Mouse (Mus musculus) kidney, postnatal 0 days (tissue): ENCODE measurements around the gene Hint1. TPM values are rescaled to one million over a fixed set of nuclear protein-coding genes. Genes with fewer than 3 reads are reported as not detected.
A peak's percentile ranks its signal among the peaks of the same experiment; 100 is the strongest.

Experiments
- ATAC-seq: fragments of 200-750 bp; cut with Nextera tagmentation; replicated peaks from 2 replicates; pipeline ENCODE4 v1.8.0; 2017; ENCODE audit warnings: low read depth, moderate number of reproducible peaks, moderate TSS enrichment, moderate library complexity; ENCODE audit not compliant: low FRiP score
- DNase-seq: peaks from one replicate; pipeline ENCODE4 v3.0.0-alpha.2; 2016; ENCODE audit warnings: low spot score
- H3K27ac ChIP-seq: fragments of 300-500 bp; sonication (generic); 2 replicates; pipeline ENCODE4 v1.5.1; 2014; ENCODE audit warnings: mild to moderate bottlenecking
- H3K27me3 ChIP-seq: fragments of 300-500 bp; sonication (generic); 2 replicates; pipeline ENCODE4 v1.6.1; 2014; ENCODE audit warnings: low read length, mixed read lengths; ENCODE audit not compliant: insufficient read depth
- H3K36me3 ChIP-seq: fragments of 300-500 bp; sonication (generic); 2 replicates; pipeline ENCODE4 v1.6.1; 2014; ENCODE audit warnings: low read length, mixed read lengths; ENCODE audit not compliant: insufficient read depth
- H3K4me1 ChIP-seq: fragments of 300-500 bp; sonication (generic); replicated peaks from 2 replicates; pipeline ENCODE4 v1.6.1; 2014; ENCODE audit warnings: antibody characterized with exemption, low read length, mixed read lengths; ENCODE audit not compliant: insufficient read depth
- H3K4me2 ChIP-seq: fragments of 300-500 bp; sonication (generic); 2 replicates; pipeline ENCODE4 v1.6.1; 2014; ENCODE audit warnings: mild to moderate bottlenecking, low read length, moderate library complexity, mixed read lengths
- H3K4me3 ChIP-seq: fragments of 300-500 bp; sonication (generic); replicated peaks from 2 replicates; pipeline ENCODE4 v1.5.1; 2014; ENCODE audit warnings: low read depth, low read length
- H3K9ac ChIP-seq: fragments of 300-500 bp; sonication (generic); 2 replicates; pipeline ENCODE4 v1.6.1; 2014; ENCODE audit warnings: low read depth, low read length
- H3K9me3 ChIP-seq: fragments of 300-500 bp; sonication (generic); replicated peaks from 2 replicates; pipeline ENCODE4 v1.6.1; 2016; ENCODE audit warnings: low read length, inconsistent platforms, mixed read lengths
- CTCF ChIP-seq: IDR thresholded peaks from 2 replicates; pipeline ENCODE4 v1.5.1; 2016; ENCODE audit warnings: antibody characterized with exemption, low read depth, mild to moderate bottlenecking, moderate library complexity
- WGBS: fragments of 180-500 bp; shearing (Covaris S2); extraction: QIAGEN DNeasy Blood & Tissue Kit; methylation state at CpG from one replicate; pipeline ENCODE4 v1.1.7; 2014; 5-methylcytosine and 5-hydroxymethylcytosine counted together
- polyA plus RNA-seq: library from polyadenylated mRNA; unstranded; fragments of >200 nt; fragmentation: Nextera tagmentation; extraction: Ambion mirVana; gene quantifications from 2 replicates; pipeline ENCODE4 v1.2.1, GENCODE M21; 2015

The Hint1 gene
- polyA plus RNA-seq, 1 experiment from 2014 or later, result 1,085 TPM

- TF ChIP-seq CTCF, result no peak
- H3K4me1 ChIP-seq, result 0 out of 2 replicates have a peak, but pooled peaks cover 4% of the 10 kb centered on the region
- peak overlapping the region; percentile 16; the same call in 1 of the 2 replicates for H3K4me2 ChIP-seq
- peak overlapping the region; percentile 60; the same call in 1 of the 2 replicates for H3K27ac ChIP-seq
- H3K9me3 ChIP-seq, result no peaks in the 10 kb centered on the region
- H3K36me3 ChIP-seq, result peaks cover 8% of the 10 kb centered on the region; the same call in 1 of the 2 replicates
- ATAC-seq (peak; percentile 38), DNase-seq (no peak)
- 58% methylated on average over 4 of the region's 4 CpGs for WGBS
- no peaks in the 10 kb centered on the region for H3K27me3 ChIP-seq
- no peak overlapping the region for H3K4me3 ChIP-seq
- peak overlapping the region; percentile 15; the same call in 1 of the 2 replicates for H3K9ac ChIP-seq
These were observed 39.7 kb downstream of the Hint1 start for GRCm38 (mm10) chr11:54905931-54906330.

GRCm38 (mm10) chr11:54906466-54906865, 40.3 kb downstream of the Hint1 start:
- peaks cover 10% of the 10 kb centered on the region; the same call in 1 of the 2 replicates for H3K36me3 ChIP-seq
- 0 out of 2 replicates have a peak overlapping the region, but pooled peaks have one; percentile 60 for H3K27ac ChIP-seq
- H3K4me2 ChIP-seq, result no peak overlapping the region
- TF ChIP-seq CTCF, result no peak
- H3K9me3 ChIP-seq, result no peaks in the 10 kb centered on the region
- 0 out of 2 replicates have a peak, but pooled peaks cover 4% of the 10 kb centered on the region for H3K4me1 ChIP-seq
- H3K9ac ChIP-seq, result 0 out of 2 replicates have a peak overlapping the region, but pooled peaks have one; percentile 15
- 75% methylated on average over 4 of the region's 4 CpGs for WGBS
- no peak for DNase-seq
- H3K27me3 ChIP-seq, result no peaks in the 10 kb centered on the region
- H3K4me3 ChIP-seq, result no peak overlapping the region
- ATAC-seq, result no peak

GRCm38 (mm10) chr11:54907259-54907658, 41.1 kb downstream of the Hint1 start:
- Histone ChIP-seq H3K4me2 (no peak overlapping the region), H3K9ac (no peak overlapping the region), H3K27ac (no peak overlapping the region), H3K4me1 (0 out of 2 replicates have a peak, but pooled peaks cover 4% of the 10 kb centered on the region), H3K9me3 (no peaks in the 10 kb centered on the region), H3K36me3 (peaks cover 14% of the 10 kb centered on the region; the same call in 1 of the 2 replicates), H3K27me3 (no peaks in the 10 kb centered on the region), H3K4me3 (no peak overlapping the region)
- WGBS, result 96% methylated on average over 5 of the region's 5 CpGs
- no peak for TF ChIP-seq CTCF
- DNase-seq, result no peak
- no peak for ATAC-seq

- no peaks in the 10 kb centered on the region for H3K4me1 ChIP-seq
- WGBS, result 91% methylated on average over 11 of the region's 11 CpGs
These were observed 43.1 kb downstream of the Hint1 start for GRCm38 (mm10) chr11:54909273-54909672.

GRCm38 (mm10) chr11:54910081-54910665, 44.0 kb downstream of the Hint1 start:
- Histone ChIP-seq H3K4me3 (no peak overlapping the region), H3K36me3 (peaks cover 24% of the 10 kb centered on the region), H3K27ac (no peak overlapping the region), H3K27me3 (no peaks in the 10 kb centered on the region), H3K9ac (no peak overlapping the region), H3K9me3 (no peaks in the 10 kb centered on the region), H3K4me2 (no peak overlapping the region), H3K4me1 (no peaks in the 10 kb centered on the region)
- 87% methylated on average over 12 of the region's 12 CpGs for WGBS
- no peak for TF ChIP-seq CTCF
- DNase-seq (no peak), ATAC-seq (no peak)

More at GRCm38 (mm10) chr11:54909273-54909672, 43.1 kb downstream of the Hint1 start:
- Histone ChIP-seq H3K27ac (no peak overlapping the region), H3K4me2 (no peak overlapping the region), H3K36me3 (peaks cover 17% of the 10 kb centered on the region), H3K9ac (no peak overlapping the region), H3K4me3 (no peak overlapping the region), H3K9me3 (no peaks in the 10 kb centered on the region), H3K27me3 (no peaks in the 10 kb centered on the region)
- DNase-seq (no peak), ATAC-seq (no peak)
- TF ChIP-seq CTCF, result no peak

- peaks cover 31% of the 10 kb centered on the region for H3K36me3 ChIP-seq
- no peak for DNase-seq
- no peaks in the 10 kb centered on the region for H3K9me3 ChIP-seq
- no peaks in the 10 kb centered on the region for H3K4me1 ChIP-seq
- WGBS, result 94% methylated on average over 3 of the region's 3 CpGs
- H3K4me3 ChIP-seq, result no peak overlapping the region
- no peak for TF ChIP-seq CTCF
- no peaks in the 10 kb centered on the region for H3K27me3 ChIP-seq
- no peak for ATAC-seq
- H3K27ac ChIP-seq, result no peak overlapping the region
- no peak overlapping the region for H3K4me2 ChIP-seq
- H3K9ac ChIP-seq, result no peak overlapping the region
These were observed 45.0 kb downstream of the Hint1 start for GRCm38 (mm10) chr11:54911201-54911600.
